Mouse (Mus musculus): ENCODE results near the gene Gm3269. TPM values are rescaled to one million over a fixed set of nuclear protein-coding genes. Genes with fewer than 3 reads are reported as not detected.
"Not testable (repeated sequence)": the region's sequence is repeated elsewhere in the genome, so short reads cannot be mapped to it uniquely, and the experiment has no call there.

The Gm3269 gene
- not detected for total RNA-seq (2021)
- long read RNA-seq, experiment 1: 0 reads
- long read RNA-seq, experiment 2: 0 reads

GRCm38 (mm10) chr14:4837806-4838205, at the start of gene Gm3269:
Gene Gm3269, plus strand, starts transcription at chr14:4838106.
- DNase-seq (ENCODE audit: low spot score): not testable (repeated sequence)

GRCm38 (mm10) chr14:4806421-4806820, 31.5 kb upstream of the Gm3269 start:
- peak; percentile 1 for DNase-seq (ENCODE audit: low spot score)

DNA sequence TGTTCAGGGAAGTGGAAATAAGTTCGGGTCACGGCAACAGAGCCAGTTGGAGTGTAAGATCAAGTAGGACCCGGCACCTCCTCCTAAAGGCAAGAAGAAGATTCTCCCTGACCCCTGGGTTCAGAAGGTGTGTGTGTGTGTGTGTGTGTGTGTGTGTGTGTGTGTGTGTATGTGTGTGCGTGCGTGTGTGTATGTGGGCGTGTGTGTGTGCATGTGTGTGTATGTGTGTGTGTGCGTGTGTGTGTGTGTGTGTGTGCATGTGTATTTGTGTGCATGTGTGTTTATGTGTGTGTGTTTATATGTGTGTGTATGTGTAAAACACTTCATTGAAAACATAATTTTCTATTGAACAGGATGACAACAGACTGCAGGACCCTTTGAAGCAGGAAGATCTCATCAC, 16.0 kb upstream of the Gm3269 start:
- not testable (repeated sequence) for DNase-seq (ENCODE audit: low spot score)

DNA sequence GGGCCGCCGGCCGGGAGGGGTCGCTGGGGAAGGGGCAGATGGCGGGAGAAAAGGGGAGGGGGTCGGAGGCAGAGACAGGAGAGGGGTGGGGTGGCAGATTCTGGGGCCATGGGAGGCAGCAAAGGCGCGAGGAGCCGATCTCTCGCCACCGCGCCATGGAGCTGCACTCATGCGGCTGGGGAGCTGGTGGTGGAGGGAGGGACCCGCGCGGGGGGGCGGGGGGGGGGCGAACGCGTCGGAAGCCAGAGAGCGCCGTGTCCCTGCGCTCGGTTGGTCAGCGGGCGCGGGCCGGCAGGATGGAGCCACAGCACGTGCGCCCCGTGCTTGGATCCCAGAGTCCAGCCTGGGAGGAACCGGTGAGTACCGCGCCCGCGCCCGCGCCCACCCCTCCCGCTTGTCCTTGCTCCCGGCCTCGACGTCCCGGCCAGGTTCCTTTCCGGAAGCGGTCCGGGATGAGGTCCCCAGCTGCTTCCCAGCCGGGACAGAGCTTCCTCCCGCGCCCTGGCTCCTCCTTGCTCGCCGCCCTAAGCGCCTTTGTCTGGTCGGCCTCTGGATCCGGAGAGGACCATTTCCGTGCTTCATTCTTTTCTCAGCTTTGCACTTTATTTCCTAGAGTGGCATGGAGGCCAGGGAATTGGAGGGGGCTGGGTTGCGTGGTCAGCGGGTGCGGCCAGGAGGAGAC, 17.5 kb downstream of the Gm3269 start, which contains the start of gene Gm3264:
Gene Gm3264, plus strand, starts transcription at position 278 of the 682 bp plus-strand sequence.
- DNase-seq (ENCODE audit: low spot score): not testable (repeated sequence)

DNA sequence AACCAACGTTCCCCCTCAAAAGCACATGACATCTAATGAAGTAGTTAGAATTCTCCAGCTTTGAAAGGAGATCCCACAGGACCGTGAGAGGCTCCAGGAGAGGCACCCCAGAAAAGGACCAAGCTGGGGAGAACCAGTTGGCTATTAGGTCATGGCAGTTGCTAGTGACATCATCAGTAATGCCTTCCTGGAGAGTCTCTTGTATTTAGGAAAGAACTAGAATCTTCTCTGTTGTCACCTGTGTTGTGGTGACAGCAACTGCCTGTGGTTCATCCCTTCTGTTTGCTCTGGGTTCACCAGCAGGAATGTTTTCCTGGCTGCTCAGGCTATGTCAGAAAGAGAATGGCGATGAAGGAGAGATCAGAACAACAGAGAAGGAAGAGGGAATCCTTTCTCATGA, 54.2 kb downstream of the Gm3269 start, which contains the start of gene Gm3278:
Gene Gm3278, plus strand, starts transcription at position 301 of the 400 bp plus-strand sequence.
- not testable (repeated sequence) for DNase-seq (ENCODE audit: low spot score)

Other genes with a start within 250 kb of the Gm3269 start
- not detected for gene Gm8159, start 205.8 kb upstream of the Gm3269 start, total RNA-seq (2021)
- gene Gm3239, start 173.9 kb upstream of the Gm3269 start, total RNA-seq (2021): not detected
- not detected for gene Gm7876, start 128.9 kb upstream of the Gm3269 start, total RNA-seq (2021)
- gene Gm3252, start 111.3 kb upstream of the Gm3269 start, total RNA-seq (2021): under 1 TPM in 1 of 2 experiments, not detected in 1; 0.12 TPM
- not detected for gene Gm9602, start 61.8 kb upstream of the Gm3269 start, total RNA-seq (2021)
- not detected for gene Gm3264, start 17.5 kb downstream of the Gm3269 start, total RNA-seq (2021)
- not detected for gene Gm3278, start 54.3 kb downstream of the Gm3269 start, total RNA-seq (2021)
- under 1 TPM in 1 of 2 experiments, not detected in 1; 0.50 TPM for gene Gm8297, start 145.8 kb downstream of the Gm3269 start, total RNA-seq (2021)
- gene Gm3298, start 177.8 kb downstream of the Gm3269 start, total RNA-seq (2021): not detected
- gene 4930555G01Rik, start 212.5 kb downstream of the Gm3269 start, total RNA-seq (2021): not detected
- not detected for gene Gm8281, start 232.9 kb downstream of the Gm3269 start, total RNA-seq (2021)